Mouse (Mus musculus) hindbrain, embryonic 11.5 days (tissue): ENCODE data around the gene Islr2. TPM values are rescaled to one million over a fixed set of nuclear protein-coding genes. Genes with fewer than 3 reads are reported as not detected.
"Not testable (repeated sequence)": the region's sequence is repeated elsewhere in the genome, so short reads cannot be mapped to it uniquely, and the experiment has no call there.

Source experiments
- ATAC-seq: fragments of 200-750 bp; cut with Nextera tagmentation; 2 replicates; pipeline ENCODE4 v1.8.0; 2017; ENCODE audit warnings: mild to moderate bottlenecking, moderate TSS enrichment, moderate library complexity; ENCODE audit not compliant: low FRiP score
- DNase-seq: peaks from one replicate; pipeline ENCODE4 v3.0.0-alpha.2; 2015; ENCODE audit warnings: low spot score
- H3K27ac ChIP-seq: fragments of 300-500 bp; sonication (generic); 2 replicates; pipeline ENCODE4 v1.5.1; 2014; ENCODE audit warnings: mild to moderate bottlenecking, low read depth, low read length
- H3K27me3 ChIP-seq: fragments of 300-500 bp; sonication (generic); 2 replicates; pipeline ENCODE4 v1.6.1; 2014; ENCODE audit warnings: mild to moderate bottlenecking, low read length, moderate library complexity, mixed read lengths; ENCODE audit not compliant: control insufficient read depth, insufficient read depth
- H3K36me3 ChIP-seq: fragments of 300-500 bp; sonication (generic); 2 replicates; pipeline ENCODE4 v1.6.1; 2014; ENCODE audit warnings: mild to moderate bottlenecking, low read length, moderate library complexity, mixed read lengths; ENCODE audit not compliant: control insufficient read depth, insufficient read depth
- H3K4me1 ChIP-seq: fragments of 300-500 bp; sonication (generic); replicated peaks from 2 replicates; pipeline ENCODE4 v1.6.1; 2014; ENCODE audit warnings: low read length, mixed read lengths; ENCODE audit not compliant: control insufficient read depth, insufficient read depth
- H3K4me2 ChIP-seq: fragments of 300-500 bp; sonication (generic); replicated peaks from 2 replicates; pipeline ENCODE4 v1.6.1; 2014; ENCODE audit warnings: mild to moderate bottlenecking, low read depth, low read length
- H3K4me3 ChIP-seq: fragments of 300-500 bp; sonication (generic); 2 replicates; pipeline ENCODE4 v1.5.1; 2014; ENCODE audit warnings: low read depth, low read length
- H3K9ac ChIP-seq: fragments of 300-500 bp; sonication (generic); 2 replicates; pipeline ENCODE4 v1.6.1; 2014; ENCODE audit warnings: low read depth, low read length
- H3K9me3 ChIP-seq: fragments of 300-500 bp; sonication (generic); 2 replicates; pipeline ENCODE4 v1.6.1; 2016; ENCODE audit warnings: low read length; ENCODE audit not compliant: control insufficient read depth
- WGBS: fragments of 180-500 bp; shearing (Covaris S2); extraction: QIAGEN DNeasy Blood & Tissue Kit; methylation state at CpG from one replicate; pipeline ENCODE4 v1.1.7; 2014; 5-methylcytosine and 5-hydroxymethylcytosine counted together
- polyA plus RNA-seq: library from polyadenylated mRNA; unstranded; fragments of >200 nt; fragmentation: Nextera tagmentation; extraction: Ambion mirVana; gene quantifications from 2 replicates; pipeline ENCODE4 v1.2.1, GENCODE M21; 2014

Gene Islr2
- polyA plus RNA-seq = 5.5 and 6.7 TPM in 2 replicates

DNA sequence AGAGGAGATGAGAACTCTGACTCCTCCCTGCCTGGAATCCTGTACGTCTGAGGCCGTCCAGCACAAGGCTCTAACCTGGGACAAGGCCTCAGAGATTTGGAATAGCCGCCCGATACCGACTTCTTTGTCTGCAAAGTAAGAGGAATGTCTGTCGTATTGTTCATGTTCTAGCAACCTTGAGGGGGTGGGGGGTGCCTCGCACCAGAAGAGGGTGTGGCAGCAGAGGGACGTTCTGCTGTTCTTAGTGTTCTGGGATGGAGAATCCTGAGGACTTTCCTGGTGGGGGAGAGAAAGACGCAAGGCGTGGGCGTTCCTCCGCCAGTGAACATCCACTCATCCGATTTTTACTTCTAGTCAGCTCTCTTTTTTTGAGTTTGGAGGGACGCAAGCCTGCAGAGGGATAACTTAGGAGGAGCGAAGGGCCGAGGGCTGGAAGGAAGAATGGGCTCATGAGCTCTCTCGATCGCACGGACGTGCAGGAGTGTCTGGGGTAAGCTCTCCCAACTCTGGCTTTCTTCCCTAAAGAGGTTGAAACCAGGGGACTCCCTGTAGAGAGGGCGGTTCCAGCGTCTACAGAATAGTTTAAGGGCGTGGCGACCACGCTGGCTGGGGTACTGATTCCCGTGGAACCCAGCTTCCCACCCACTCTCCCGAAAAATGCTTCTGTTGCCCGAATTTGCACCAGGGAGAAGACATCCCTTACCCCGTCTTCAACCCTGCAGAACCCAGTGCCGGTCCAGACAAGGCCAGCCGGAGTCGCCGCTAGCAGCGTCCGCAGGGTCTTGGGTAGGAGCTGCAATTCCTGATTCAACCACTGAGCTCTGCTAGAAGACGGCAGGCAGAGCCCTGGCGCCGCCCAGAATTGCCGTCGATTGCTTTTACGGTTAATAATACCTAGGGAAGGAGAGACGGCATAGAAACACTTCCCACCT lies at the start of gene Islr2, which contains the start of gene Islr:
Islr2 (minus strand) TSS at position 804 of the 932 bp plus-strand sequence.
Islr (minus strand) TSS at position 791 of the 932 bp plus-strand sequence.
- WGBS = under 1% methylated on average over 42 of the region's 42 CpGs
- peak within 1 kb of the TSS; percentile 28 for H3K4me3 ChIP-seq
- H3K4me2 ChIP-seq = peak within 1 kb of the TSS; percentile 36
- H3K9me3 ChIP-seq = no peaks in the 10 kb centered on the region
- DNase-seq (peak; percentile 85), ATAC-seq (peak; percentile 81)
- no peak within 1 kb of the TSS for H3K27ac ChIP-seq
- H3K9ac ChIP-seq = peak within 1 kb of the TSS; percentile 35; the same call in 1 of the 2 replicates
- H3K4me1 ChIP-seq = peaks cover 11% of the 10 kb centered on the region
- H3K36me3 ChIP-seq = no peaks in the 10 kb centered on the region
- H3K27me3 ChIP-seq = peaks cover 59% of the 10 kb centered on the region

DNA sequence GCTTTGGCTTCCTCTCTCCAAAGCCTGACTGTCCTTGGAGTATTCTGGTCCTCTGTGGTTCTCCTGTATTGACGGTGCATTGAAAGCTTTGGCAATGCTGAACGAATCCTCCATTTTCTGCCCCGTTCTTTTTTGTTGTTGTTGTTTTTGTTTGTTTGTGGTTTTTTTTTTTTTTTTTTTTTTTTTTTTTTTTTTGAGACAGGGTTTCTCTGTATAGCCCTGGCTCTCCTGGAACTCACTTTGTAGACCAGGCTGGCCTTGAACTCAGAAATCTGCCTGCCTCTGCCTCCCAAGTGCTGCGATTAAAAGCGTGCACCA lies 49.6 kb upstream of the Islr2 start:
- H3K27me3 ChIP-seq, DNase-seq, ATAC-seq, H3K27ac ChIP-seq, H3K9me3 ChIP-seq, H3K36me3 ChIP-seq, H3K4me1 ChIP-seq: not testable (repeated sequence)
- Histone ChIP-seq H3K4me2 (peak overlapping the region; percentile 75), H3K9ac (peak overlapping the region; percentile 78), H3K4me3 (peak overlapping the region; percentile 71)
- 70% methylated on average over 5 of the region's 5 CpGs for WGBS

DNA sequence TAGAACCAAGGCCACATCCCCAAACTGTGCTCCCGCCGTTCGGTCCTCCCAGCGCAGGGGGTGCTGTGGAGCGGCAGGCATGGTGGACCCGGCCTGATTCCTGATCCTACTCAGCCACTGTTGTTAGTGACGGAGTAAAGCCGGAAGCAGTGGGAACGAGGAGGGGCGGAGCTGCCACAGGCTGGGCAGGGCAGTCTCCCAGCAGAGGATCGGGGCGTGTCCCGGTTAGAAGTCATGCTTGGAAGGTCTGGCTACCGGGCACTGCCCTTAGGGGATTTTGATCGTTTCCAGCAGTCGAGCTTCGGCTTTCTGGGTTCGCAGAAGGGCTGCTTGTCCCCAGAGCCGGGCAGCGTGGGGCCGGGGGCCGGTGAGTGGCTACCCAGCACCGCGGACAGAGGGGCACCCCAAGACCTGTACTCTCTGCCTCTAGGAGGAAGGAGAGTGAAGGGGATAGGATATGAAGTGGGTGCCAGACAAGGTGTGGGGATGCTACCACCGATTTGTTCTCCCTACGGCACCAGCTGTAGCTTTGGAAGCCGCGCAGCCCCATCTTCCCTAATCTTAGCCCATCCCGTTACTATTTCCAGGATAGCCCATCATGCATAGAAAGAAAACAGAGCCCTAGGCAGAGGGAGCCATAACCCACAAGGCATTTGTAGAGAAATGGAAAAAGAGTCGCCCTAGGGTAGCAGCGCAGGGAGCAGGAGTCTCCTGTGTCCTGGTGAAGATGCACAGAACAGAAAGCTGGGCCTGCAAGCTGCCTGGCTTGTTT lies 49.1 kb upstream of the Islr2 start, which contains the start of gene Stoml1:
Stoml1 (plus strand) TSS at position 132 of the 772 bp plus-strand sequence.
- peak; percentile 94 for DNase-seq
- Histone ChIP-seq H3K9ac (peak within 1 kb of the TSS; percentile 78), H3K4me2 (peak within 1 kb of the TSS; percentile 75), H3K4me1 (no peaks in the 10 kb centered on the region), H3K9me3 (no peaks in the 10 kb centered on the region), H3K4me3 (peak within 1 kb of the TSS; percentile 71), H3K27ac (peak within 1 kb of the TSS; percentile 39; the same call in 1 of the 2 replicates), H3K27me3 (no peaks in the 10 kb centered on the region), H3K36me3 (no peaks in the 10 kb centered on the region)
- 2% methylated on average over 31 of the region's 31 CpGs for WGBS
- ATAC-seq = peak; percentile 96

DNA sequence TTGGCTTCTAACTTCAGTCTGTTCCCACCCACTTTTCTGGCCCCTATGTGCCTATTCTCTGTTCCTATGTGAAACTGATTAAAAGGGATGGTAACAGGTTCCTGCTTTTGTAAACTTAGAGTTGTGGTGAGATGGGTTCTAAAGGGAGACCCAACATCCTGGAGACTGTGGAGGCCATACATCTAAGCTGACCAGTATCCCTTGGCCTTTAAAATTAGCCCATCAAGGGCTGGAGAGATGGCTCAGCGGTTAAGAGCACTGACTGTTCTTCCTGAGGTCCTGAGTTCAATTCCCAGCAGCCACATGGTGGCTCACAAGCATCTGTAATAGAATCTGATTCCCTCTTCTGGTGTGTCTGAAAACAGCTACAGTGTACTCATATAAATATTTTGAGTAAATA lies 46.6 kb upstream of the Islr2 start:
- H3K27ac ChIP-seq, H3K9me3 ChIP-seq, ATAC-seq, H3K4me2 ChIP-seq, H3K4me3 ChIP-seq, H3K27me3 ChIP-seq, H3K4me1 ChIP-seq, H3K9ac ChIP-seq, H3K36me3 ChIP-seq, DNase-seq: not testable (repeated sequence)
- WGBS = 90% methylated on average over 1 of the region's 1 CpGs

DNA sequence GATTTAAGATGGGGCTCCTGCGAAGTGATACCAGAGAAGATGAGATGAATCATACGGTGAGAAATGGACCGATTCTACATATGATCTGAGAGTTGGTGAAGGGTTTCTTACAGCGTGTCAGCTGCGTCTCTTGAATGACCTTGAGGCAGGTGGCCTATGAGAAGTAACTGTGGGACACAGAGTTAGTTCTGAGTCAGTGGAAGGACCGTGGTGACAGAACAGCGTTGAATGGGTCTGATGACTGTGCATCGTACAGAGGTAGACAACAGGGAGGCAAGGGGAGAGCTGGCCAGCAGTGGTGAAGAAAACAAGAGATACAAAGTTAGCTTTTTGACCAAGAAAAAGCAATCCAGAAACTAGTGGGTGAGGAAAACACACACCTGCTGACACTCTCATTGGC lies 46.2 kb upstream of the Islr2 start:
- 76% methylated on average over 8 of the region's 8 CpGs for WGBS
- no peak overlapping the region for H3K4me3 ChIP-seq
- H3K27ac ChIP-seq = no peak overlapping the region
- H3K36me3 ChIP-seq = no peaks in the 10 kb centered on the region
- H3K9me3 ChIP-seq = no peaks in the 10 kb centered on the region
- no peak overlapping the region; the same call in 1 of the 2 replicates for H3K9ac ChIP-seq
- H3K4me1 ChIP-seq = peaks cover 3% of the 10 kb centered on the region; the same call in 1 of the 2 replicates
- no peak overlapping the region for H3K4me2 ChIP-seq
- ATAC-seq = no peak
- no peak for DNase-seq
- H3K27me3 ChIP-seq = no peaks in the 10 kb centered on the region

DNA sequence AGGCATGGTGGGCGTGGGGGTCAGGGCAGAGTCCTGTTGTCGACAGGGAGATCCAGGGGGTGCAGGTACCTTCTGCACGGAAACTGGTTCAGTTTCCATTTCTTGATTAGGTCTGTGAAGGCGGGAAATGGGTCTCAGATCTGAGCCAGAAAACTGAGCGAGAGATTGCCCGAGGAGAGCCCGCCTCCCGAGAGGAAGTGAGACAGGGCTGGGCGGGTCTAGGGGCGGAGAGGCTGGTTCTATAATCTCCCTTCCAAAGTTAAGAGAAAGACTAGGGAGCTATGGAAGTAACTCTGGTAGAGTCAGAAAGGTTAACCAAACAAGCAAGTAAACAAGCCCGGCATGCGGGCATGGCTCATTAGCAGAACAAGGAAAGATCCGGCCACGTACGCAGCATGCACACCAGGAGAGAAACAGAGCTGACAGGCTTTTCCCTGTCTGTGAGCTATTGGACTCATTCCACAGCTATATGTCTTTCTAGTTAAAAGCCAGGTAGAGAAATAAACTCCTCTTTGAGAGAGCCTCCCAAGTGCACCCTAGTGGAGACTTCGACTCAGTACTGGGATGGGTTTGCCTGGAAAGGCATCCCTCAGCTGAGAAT lies 45.6 kb upstream of the Islr2 start, which contains the start of gene Pml:
Pml (minus strand) TSS at position 195 of the 601 bp plus-strand sequence.
- under 1% methylated on average over 16 of the region's 16 CpGs for WGBS

DNA sequence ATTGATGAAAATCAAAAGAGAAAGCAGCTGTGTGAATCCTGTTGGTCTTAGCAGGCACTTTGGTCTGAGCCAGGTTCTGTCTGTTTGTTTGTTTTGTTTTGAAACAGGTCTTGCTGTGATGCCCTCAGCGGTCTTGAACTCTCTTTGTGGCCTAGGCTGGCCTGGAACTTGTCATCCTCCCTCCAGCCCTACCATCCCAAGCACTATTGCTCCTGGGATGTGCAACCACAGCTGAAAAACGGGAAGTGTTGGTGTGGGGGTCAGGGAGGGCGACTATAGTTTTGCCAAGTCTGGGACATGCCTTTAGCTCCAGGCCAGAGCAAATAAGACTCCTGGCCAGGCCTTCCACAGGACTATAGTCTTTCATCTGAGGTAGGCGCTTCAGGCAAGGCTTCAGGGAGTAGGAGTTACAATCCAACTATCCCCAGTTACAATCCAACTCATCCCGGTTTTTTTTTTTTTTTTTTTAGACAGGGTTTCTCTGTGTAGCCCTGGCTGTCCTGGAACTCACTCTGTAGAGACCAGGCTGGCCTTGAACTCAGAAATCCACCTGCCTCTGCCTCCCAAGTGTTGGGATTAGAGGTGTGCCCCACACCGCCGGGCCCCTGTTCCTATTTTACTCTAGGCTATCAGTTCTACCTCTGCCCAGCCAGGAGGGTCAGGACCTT lies 44.8 kb upstream of the Islr2 start:
- DNase-seq = no peak

More for the DNA sequence above, 45.6 kb upstream of the Islr2 start, which contains the start of gene Pml:
- ATAC-seq (no peak), DNase-seq (peak; percentile 65)
- no peaks in the 10 kb centered on the region for H3K27me3 ChIP-seq
- peak within 1 kb of the TSS; percentile 32 for H3K4me3 ChIP-seq
- no peaks in the 10 kb centered on the region for H3K9me3 ChIP-seq
- peaks cover 3% of the 10 kb centered on the region; the same call in 1 of the 2 replicates for H3K4me1 ChIP-seq
- H3K4me2 ChIP-seq = peak within 1 kb of the TSS; percentile 40
- H3K36me3 ChIP-seq = no peaks in the 10 kb centered on the region
- H3K27ac ChIP-seq = no peak within 1 kb of the TSS
- peak within 1 kb of the TSS; percentile 60 for H3K9ac ChIP-seq

More for the DNA sequence above, 44.8 kb upstream of the Islr2 start:
- H3K4me2 ChIP-seq = peak overlapping the region; percentile 40
- H3K9ac ChIP-seq = 0 out of 2 replicates have a peak overlapping the region, but pooled peaks have one; percentile 19
- peak overlapping the region; percentile 32 for H3K4me3 ChIP-seq
- no peak for ATAC-seq
- WGBS = 49% methylated on average over 7 of the region's 7 CpGs
- peaks cover 3% of the 10 kb centered on the region; the same call in 1 of the 2 replicates for H3K4me1 ChIP-seq
- H3K9me3 ChIP-seq = no peaks in the 10 kb centered on the region
- H3K27me3 ChIP-seq = no peaks in the 10 kb centered on the region
- no peaks in the 10 kb centered on the region for H3K36me3 ChIP-seq
- H3K27ac ChIP-seq = no peak overlapping the region
